Mouse (Mus musculus) MEL (cell line): ENCODE results near the gene Spdef.

ENCODE experiments used
- CTCF ChIP-seq, 3 experiments: IDR thresholded peaks in 2 of 3; conservative IDR thresholded peaks in 1 of 3; 2 replicates each; pipeline ENCODE4 v1.5.1; 2011 to 2012; ENCODE audit warnings: low read length in 3 of 3, low read depth in 2 of 3, mild to moderate bottlenecking in 2 of 3, improper control_type of control experiment in 1 of 3, inconsistent platforms in 1 of 3, mixed read lengths in 1 of 3, moderate library complexity in 1 of 3; ENCODE audit not compliant: control insufficient read depth in 1 of 3, insufficient read depth in 1 of 3, poor library complexity in 1 of 3, severe bottlenecking in 1 of 3
- ETS1 ChIP-seq: IDR thresholded peaks from 2 replicates; pipeline ENCODE4 v1.6.1; 2012; ENCODE audit warnings: low read depth, mild to moderate bottlenecking, inconsistent platforms, low read length, improper control_type of control experiment, moderate library complexity
- JUND ChIP-seq: IDR thresholded peaks from 2 replicates; pipeline ENCODE4 v1.6.1; 2011; ENCODE audit warnings: low read depth, mild to moderate bottlenecking, improper control_type of control experiment, low read length
- MAZ ChIP-seq: IDR thresholded peaks from 2 replicates; pipeline ENCODE4 v1.6.1; 2012; ENCODE audit warnings: low read depth, mild to moderate bottlenecking, inconsistent platforms, low read length, improper control_type of control experiment
- MYB ChIP-seq: IDR thresholded peaks from 2 replicates; pipeline ENCODE4 v1.6.1; 2011; ENCODE audit warnings: mild to moderate bottlenecking, low read depth, low read length, improper control_type of control experiment
- NELFE ChIP-seq: IDR thresholded peaks from 2 replicates; pipeline ENCODE4 v1.6.1; 2011; ENCODE audit warnings: low read depth, low read length, improper control_type of control experiment
- RCOR1 ChIP-seq: IDR thresholded peaks from 2 replicates; pipeline ENCODE4 v1.6.1; 2012; ENCODE audit warnings: low read depth, mild to moderate bottlenecking, inconsistent platforms, low read length, improper control_type of control experiment
- TBP ChIP-seq: IDR thresholded peaks from 2 replicates; pipeline ENCODE4 v1.8.0; 2011; ENCODE audit warnings: low read depth, low read length, improper control_type of control experiment
- TCF12 ChIP-seq: IDR thresholded peaks from 2 replicates; pipeline ENCODE4 v1.6.1; 2014; ENCODE audit warnings: low read depth, mild to moderate bottlenecking, inconsistent platforms, low read length, improper control_type of control experiment, moderate library complexity

DNA sequence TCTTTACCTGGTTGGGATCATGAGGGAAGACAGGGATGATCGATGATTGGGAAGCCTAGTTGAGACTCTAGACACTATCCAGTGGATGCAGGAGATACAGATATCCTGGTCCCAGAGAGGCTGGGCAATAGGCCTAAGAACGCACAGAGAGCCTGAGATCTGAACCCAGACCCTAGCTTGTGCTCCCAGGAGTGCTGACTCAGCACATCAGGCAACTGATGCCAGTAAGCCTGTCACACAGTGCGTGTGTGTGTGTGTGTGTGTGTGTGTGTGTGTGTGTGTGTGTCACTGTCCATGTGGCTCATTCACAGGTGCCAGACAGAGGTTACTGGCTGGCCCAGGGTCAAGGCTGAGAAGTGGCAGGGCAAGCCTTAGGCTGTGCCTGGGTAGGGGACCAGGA is 3.9 kb upstream of the Spdef start:
- TF ChIP-seq ETS1 (no peak), RCOR1 (no peak), MYB (no peak), NELFE (no peak), CTCF (IDR thresholded peaks at IDR 0.05 in 2 of 3, conservative IDR thresholded peaks at IDR 0.05 in 1 of 3; ENCODE audit: control insufficient read depth in 1 of 3, insufficient read depth in 1 of 3, low read depth in 2 of 3, low read length in 3 of 3, poor library complexity in 1 of 3, severe bottlenecking in 1 of 3) (no peak), TCF12 (no peak), TBP (no peak), JUND (no peak), MAZ (no peak)
